Mouse (Mus musculus) liver, embryonic 16.5 days (tissue): Measurements from ENCODE around the gene Cnr1. TPM values are rescaled to one million over a fixed set of nuclear protein-coding genes. Genes with fewer than 3 reads are reported as not detected.

Source experiments
- ATAC-seq: fragments of 200-750 bp; cut with Nextera tagmentation; 2 replicates; pipeline ENCODE4 v1.8.0; 2017; ENCODE audit warnings: low read depth, mild to moderate bottlenecking, moderate number of reproducible peaks, moderate library complexity
- H3K27ac ChIP-seq: fragments of 300-500 bp; sonication (generic); 2 replicates; pipeline ENCODE4 v1.5.1; 2014; ENCODE audit warnings: mild to moderate bottlenecking, low read length
- H3K27me3 ChIP-seq: fragments of 300-500 bp; sonication (generic); 2 replicates; pipeline ENCODE4 v1.6.1; 2014; ENCODE audit warnings: low read depth, low read length, mixed read lengths; ENCODE audit not compliant: control insufficient read depth, insufficient read depth
- H3K36me3 ChIP-seq: fragments of 300-500 bp; sonication (generic); 2 replicates; pipeline ENCODE4 v1.6.1; 2014; ENCODE audit warnings: mild to moderate bottlenecking; ENCODE audit not compliant: control insufficient read depth, insufficient read depth
- H3K4me1 ChIP-seq: fragments of 300-500 bp; sonication (generic); 2 replicates; pipeline ENCODE4 v1.6.1; 2014; ENCODE audit warnings: low read depth, low read length, mixed read lengths; ENCODE audit not compliant: control insufficient read depth
- H3K4me2 ChIP-seq: fragments of 300-500 bp; sonication (generic); 2 replicates; pipeline ENCODE4 v1.6.1; 2014; ENCODE audit warnings: low read depth, low read length, mixed read lengths
- H3K4me3 ChIP-seq: fragments of 300-500 bp; sonication (generic); 2 replicates; pipeline ENCODE4 v1.5.1; 2014; ENCODE audit warnings: low read depth, mild to moderate bottlenecking, low read length
- H3K9ac ChIP-seq: fragments of 300-500 bp; sonication (generic); 2 replicates; pipeline ENCODE4 v1.6.1; 2014; ENCODE audit warnings: low read depth, low read length
- H3K9me3 ChIP-seq: fragments of 300-500 bp; sonication (generic); replicated peaks from 2 replicates; pipeline ENCODE4 v1.6.1; 2016; ENCODE audit warnings: low read length; ENCODE audit not compliant: control insufficient read depth
- WGBS: fragments of 180-500 bp; shearing (Covaris S2); extraction: QIAGEN DNeasy Blood & Tissue Kit; methylation state at CpG from one replicate; pipeline ENCODE4 v1.1.7; 2014; ENCODE audit not compliant: insufficient replicate concordance; 5-methylcytosine and 5-hydroxymethylcytosine counted together
- polyA plus RNA-seq: library from polyadenylated mRNA; unstranded; fragments of >200 nt; fragmentation: Nextera tagmentation; extraction: Ambion mirVana; gene quantifications from 2 replicates; pipeline ENCODE4 v1.2.1, GENCODE M21; 2015

Gene Cnr1
- polyA plus RNA-seq, 1 experiment from 2014 or later, result 0.06 TPM

- H3K36me3 ChIP-seq, result no peaks in the 10 kb centered on the region
- peaks cover 47% of the 10 kb centered on the region for H3K27me3 ChIP-seq
- no peak overlapping the region for H3K27ac ChIP-seq
- no peak overlapping the region for H3K4me3 ChIP-seq
- no peaks in the 10 kb centered on the region for H3K9me3 ChIP-seq
- H3K4me2 ChIP-seq, result no peak overlapping the region
- no peak overlapping the region for H3K9ac ChIP-seq
- peaks cover 3% of the 10 kb centered on the region for H3K4me1 ChIP-seq
- 47% methylated on average over 6 of the region's 6 CpGs for WGBS
- ATAC-seq, result no peak
Observed at GRCm38 (mm10) chr4:33926010-33926409, 1.6 kb downstream of the Cnr1 start.

- H3K4me2 ChIP-seq, result no peak overlapping the region
- ATAC-seq, result no peak
- H3K9ac ChIP-seq, result no peak overlapping the region
- H3K27me3 ChIP-seq, result peaks cover 44% of the 10 kb centered on the region
- peaks cover 3% of the 10 kb centered on the region for H3K4me1 ChIP-seq
- no peaks in the 10 kb centered on the region for H3K36me3 ChIP-seq
- H3K4me3 ChIP-seq, result no peak overlapping the region
- no peaks in the 10 kb centered on the region for H3K9me3 ChIP-seq
- WGBS, result 63% methylated on average over 7 of the region's 7 CpGs
- no peak overlapping the region for H3K27ac ChIP-seq
Observed at GRCm38 (mm10) chr4:33926730-33927263, 2.4 kb downstream of the Cnr1 start.

- peaks cover 40% of the 10 kb centered on the region for H3K27me3 ChIP-seq
- peaks cover 3% of the 10 kb centered on the region for H3K4me1 ChIP-seq
- WGBS, result 62% methylated on average over 3 of the region's 3 CpGs
- H3K36me3 ChIP-seq, result no peaks in the 10 kb centered on the region
- H3K9ac ChIP-seq, result no peak overlapping the region
- no peak for ATAC-seq
- no peak overlapping the region for H3K4me3 ChIP-seq
- no peak overlapping the region for H3K4me2 ChIP-seq
- H3K27ac ChIP-seq, result no peak overlapping the region
- H3K9me3 ChIP-seq, result no peaks in the 10 kb centered on the region
Observed at GRCm38 (mm10) chr4:33927644-33928043, 3.3 kb downstream of the Cnr1 start.

DNA sequence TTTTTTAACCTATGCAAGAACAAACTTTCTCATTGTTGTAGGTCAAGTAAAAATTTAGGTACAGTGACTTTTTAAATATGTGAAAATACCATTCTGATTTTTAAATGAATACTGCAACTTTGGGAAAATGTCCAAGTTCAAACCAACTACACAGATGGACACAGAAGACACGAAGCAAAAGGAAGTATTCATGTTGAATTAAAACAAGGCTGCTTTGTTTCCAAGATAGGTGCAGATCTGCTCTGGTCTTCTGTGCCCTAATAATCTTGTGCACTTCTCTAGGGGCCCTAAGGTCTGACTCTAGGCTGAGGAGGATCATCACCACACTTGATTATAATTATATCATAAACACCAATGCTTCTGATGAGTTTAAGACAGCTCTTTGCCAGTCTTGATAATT is 4.1 kb downstream of the Cnr1 start:
- Histone ChIP-seq H3K4me1 (peaks cover 3% of the 10 kb centered on the region), H3K27ac (no peak overlapping the region), H3K27me3 (peaks cover 32% of the 10 kb centered on the region), H3K4me3 (no peak overlapping the region), H3K9me3 (no peaks in the 10 kb centered on the region), H3K9ac (no peak overlapping the region), H3K4me2 (no peak overlapping the region), H3K36me3 (no peaks in the 10 kb centered on the region)
- WGBS, result 30% methylated on average over 1 of the region's 1 CpGs
- ATAC-seq, result no peak

GRCm38 (mm10) chr4:33931347-33931746 is 7.0 kb downstream of the Cnr1 start:
- Histone ChIP-seq H3K4me1 (no peaks in the 10 kb centered on the region), H3K36me3 (no peaks in the 10 kb centered on the region), H3K9ac (no peak overlapping the region), H3K4me3 (no peak overlapping the region), H3K27ac (no peak overlapping the region), H3K9me3 (no peaks in the 10 kb centered on the region), H3K4me2 (no peak overlapping the region), H3K27me3 (peaks cover 6% of the 10 kb centered on the region; the same call in 1 of the 2 replicates)
- ATAC-seq, result no peak
- WGBS, result 60% methylated on average over 8 of the region's 8 CpGs

GRCm38 (mm10) chr4:33941557-33941956 is 17.2 kb downstream of the Cnr1 start:
- Histone ChIP-seq H3K4me1 (no peaks in the 10 kb centered on the region), H3K4me2 (no peak overlapping the region), H3K9ac (no peak overlapping the region), H3K9me3 (no peaks in the 10 kb centered on the region), H3K4me3 (no peak overlapping the region), H3K27ac (no peak overlapping the region), H3K27me3 (no peaks in the 10 kb centered on the region), H3K36me3 (no peaks in the 10 kb centered on the region)
- 57% methylated on average over 5 of the region's 5 CpGs for WGBS
- ATAC-seq, result no peak

GRCm38 (mm10) chr4:33943936-33944335 is 19.5 kb downstream of the Cnr1 start:
- WGBS, result 76% methylated on average over 13 of the region's 13 CpGs
- H3K9ac ChIP-seq, result no peak overlapping the region
- no peaks in the 10 kb centered on the region for H3K4me1 ChIP-seq
- no peak overlapping the region for H3K4me3 ChIP-seq
- ATAC-seq, result no peak
- no peaks in the 10 kb centered on the region for H3K27me3 ChIP-seq
- no peaks in the 10 kb centered on the region for H3K36me3 ChIP-seq
- no peak overlapping the region for H3K27ac ChIP-seq
- no peaks in the 10 kb centered on the region for H3K9me3 ChIP-seq
- H3K4me2 ChIP-seq, result no peak overlapping the region

DNA sequence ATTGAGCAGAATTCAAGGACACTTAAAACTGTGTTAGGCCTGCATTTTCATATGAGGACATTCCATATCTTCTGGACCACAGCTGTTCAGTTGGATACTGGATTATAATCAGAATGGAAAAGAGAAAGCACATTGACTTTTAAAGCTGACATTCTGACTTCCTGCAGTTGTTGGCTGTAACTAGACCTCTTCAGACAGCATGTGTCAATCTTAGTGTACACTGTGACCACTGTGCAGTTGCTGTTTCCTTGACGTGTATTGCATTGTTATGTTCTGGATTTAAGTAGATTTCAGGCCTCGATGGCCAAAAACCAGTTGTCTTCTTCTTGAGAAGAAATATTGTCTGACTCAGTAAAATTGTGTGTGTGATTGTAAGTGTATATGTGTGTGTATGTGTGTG is 21.3 kb downstream of the Cnr1 start:
- Histone ChIP-seq H3K9ac (no peak overlapping the region), H3K4me3 (no peak overlapping the region), H3K9me3 (no peaks in the 10 kb centered on the region), H3K27me3 (no peaks in the 10 kb centered on the region), H3K36me3 (no peaks in the 10 kb centered on the region), H3K4me1 (no peaks in the 10 kb centered on the region), H3K4me2 (no peak overlapping the region), H3K27ac (no peak overlapping the region)
- ATAC-seq, result no peak
- 54% methylated on average over 2 of the region's 2 CpGs for WGBS

DNA sequence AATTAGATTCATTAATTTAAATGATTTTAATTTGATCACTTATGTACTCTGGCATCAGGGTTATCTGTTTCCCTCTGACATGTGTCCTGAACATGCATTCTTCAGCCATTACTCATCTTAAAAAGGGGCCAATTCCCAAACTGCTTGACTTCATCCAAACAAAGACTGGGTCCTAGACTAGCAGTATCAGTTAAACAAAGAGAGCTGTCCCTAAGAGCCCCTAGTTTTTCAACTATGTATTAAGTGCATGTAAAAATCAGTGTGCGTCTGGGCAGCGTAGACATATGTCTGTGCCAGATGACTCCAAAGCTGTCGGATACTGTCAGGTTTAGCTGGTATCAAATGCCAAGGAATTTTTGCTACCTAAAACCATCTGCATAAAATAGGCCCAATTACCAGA is 23.2 kb downstream of the Cnr1 start:
- WGBS, result 75% methylated on average over 3 of the region's 3 CpGs
- no peak overlapping the region for H3K4me2 ChIP-seq

More for the DNA sequence above, 23.2 kb downstream of the Cnr1 start:
- H3K36me3 ChIP-seq, result no peaks in the 10 kb centered on the region
- H3K9ac ChIP-seq, result no peak overlapping the region
- no peaks in the 10 kb centered on the region for H3K4me1 ChIP-seq
- no peaks in the 10 kb centered on the region for H3K9me3 ChIP-seq
- H3K27ac ChIP-seq, result no peak overlapping the region
- H3K4me3 ChIP-seq, result no peak overlapping the region
- ATAC-seq, result no peak
- H3K27me3 ChIP-seq, result no peaks in the 10 kb centered on the region
